Mouse (Mus musculus) cerebellum, adult 2 months (tissue): ENCODE data around the gene Tssc4.
A peak's percentile ranks its signal among the peaks of the same experiment; 100 is the strongest.

Source experiments
- CTCF ChIP-seq: fragments of 200-500 bp; IDR thresholded peaks from 2 replicates; pipeline ENCODE4 v1.5.1; 2011; ENCODE audit warnings: low read depth, mild to moderate bottlenecking, control low read depth, low read length, moderate library complexity, borderline replicate concordance; ENCODE audit not compliant: insufficient read depth
- POLR2A ChIP-seq: fragments of 200-500 bp; IDR thresholded peaks from 2 replicates; pipeline ENCODE4 v1.6.1; 2011; ENCODE audit warnings: low read length, control low read depth, borderline replicate concordance; ENCODE audit not compliant: insufficient read depth

- TF ChIP-seq CTCF (no peak), POLR2A (peak; percentile 73)
Measured at GRCm38 (mm10) chr7:143052626-143053007, 16.4 kb upstream of the Tssc4 start, which contains the start of gene Cd81.
